Mouse (Mus musculus) heart, adult 2 months (tissue): ENCODE results near the gene Atp6v1a. TPM values are rescaled to one million over a fixed set of nuclear protein-coding genes. Genes with fewer than 3 reads are reported as not detected.
A peak's percentile ranks its signal among the peaks of the same experiment; 100 is the strongest.

Experiments used
- DNase-seq, 2 experiments: peaks; one replicate each; pipeline ENCODE4 v3.0.0; 2021
- H3K27ac ChIP-seq: fragments of 200-600 bp; 2 replicates; pipeline ENCODE4 v1.8.1; 2022
- H3K27me3 ChIP-seq: fragments of 200-500 bp; 2 replicates; pipeline ENCODE4 v1.6.1; 2012; ENCODE audit warnings: mild to moderate bottlenecking, low read length, inconsistent platforms, mixed read lengths; ENCODE audit not compliant: control insufficient read depth, insufficient read depth
- H3K36me3 ChIP-seq: fragments of 200-500 bp; 2 replicates; pipeline ENCODE4 v1.6.1; 2012; ENCODE audit warnings: low read length, inconsistent platforms; ENCODE audit not compliant: control insufficient read depth, insufficient read depth
- H3K4me1 ChIP-seq: fragments of 200-500 bp; 2 replicates; pipeline ENCODE4 v1.6.1; 2011; ENCODE audit warnings: low read length; ENCODE audit not compliant: control insufficient read depth, insufficient read depth
- H3K4me3 ChIP-seq: fragments of 200-600 bp; 2 replicates; pipeline ENCODE4 v1.8.1; 2022
- H3K79me2 ChIP-seq: fragments of 200-500 bp; replicated peaks from 2 replicates; pipeline ENCODE4 v1.6.1; 2012; ENCODE audit warnings: mild to moderate bottlenecking, inconsistent platforms, low read length, moderate library complexity, mixed read lengths; ENCODE audit not compliant: control insufficient read depth, insufficient read depth
- H3K9ac ChIP-seq: fragments of 200-500 bp; 2 replicates; pipeline ENCODE4 v1.6.1; 2012; ENCODE audit warnings: low read depth, mild to moderate bottlenecking, control low read depth, inconsistent platforms, low read length, mixed read lengths
- CTCF ChIP-seq: fragments of 200-600 bp; IDR thresholded peaks from 2 replicates; pipeline ENCODE4 v1.8.1; 2022; ENCODE audit warnings: antibody characterized with exemption, mild to moderate bottlenecking, moderate library complexity
- EP300 ChIP-seq: fragments of 200-500 bp; IDR thresholded peaks from 2 replicates; pipeline ENCODE4 v1.6.1; 2011; ENCODE audit warnings: low read depth, low read length, control low read depth; ENCODE audit not compliant: insufficient read depth
- POLR2A ChIP-seq: fragments of 200-500 bp; IDR thresholded peaks from 2 replicates; pipeline ENCODE4 v1.6.1; 2011; ENCODE audit warnings: mild to moderate bottlenecking, low read depth, low read length, control low read depth; ENCODE audit not compliant: insufficient read depth
- WGBS: fragments of 180-500 bp; shearing (Covaris S2); methylation state at CpG from one replicate; pipeline ENCODE4 v1.1.7; 2018; 5-methylcytosine and 5-hydroxymethylcytosine counted together
- intact Hi-C: fragments of 180-260 bp; cut with DNase I; formaldehyde crosslinking; loops from one replicate; pipeline ENCODE4 v1.15.1; 2025
- polyA plus RNA-seq: library from polyadenylated mRNA; depleted of rRNA; stranded (reverse); fragments of >200 nt; gene quantifications from 2 replicates; pipeline ENCODE4 v1.2.3, GENCODE M21; 2012
- total RNA-seq, 2 experiments: library from RNA; stranded (reverse); gene quantifications; 2 replicates each; pipeline ENCODE4 v1.2.3; 2021

The Atp6v1a gene
- total and polyA plus RNA-seq, 3 experiments: 8.3 to 25.3 (median 24.2) TPM

DNA sequence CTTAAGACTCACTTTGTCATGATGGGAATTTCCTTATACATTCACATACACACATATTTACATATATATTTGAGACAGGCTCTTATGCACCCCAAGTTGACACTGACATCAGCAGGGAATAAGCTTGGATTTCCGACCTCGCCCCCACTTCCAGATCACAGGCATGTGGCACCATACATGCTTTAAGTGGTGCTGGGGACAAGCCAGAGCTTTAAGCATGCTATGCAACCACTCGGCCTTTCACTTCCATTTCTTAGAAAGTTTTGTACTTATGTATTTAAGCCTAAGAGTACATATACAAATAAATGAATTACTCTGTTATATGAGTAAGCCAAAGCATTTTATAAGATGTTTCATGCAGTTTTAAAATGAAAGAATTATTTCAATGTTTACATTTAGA, 6.3 kb downstream of the Atp6v1a start:
- Histone ChIP-seq H3K4me1 (peaks cover 2% of the 10 kb centered on the region), H3K27ac (no peak overlapping the region), H3K9ac (no peak overlapping the region), H3K36me3 (peaks cover 2% of the 10 kb centered on the region), H3K27me3 (no peaks in the 10 kb centered on the region), H3K4me3 (no peak overlapping the region), H3K79me2 (peaks cover 4% of the 10 kb centered on the region; the same call in 1 of the 2 replicates)
- intact Hi-C loops: no loop called here
- 84% methylated on average over 3 of the region's 3 CpGs for WGBS
- no peak for DNase-seq
- TF ChIP-seq CTCF (no peak), POLR2A (no peak), EP300 (no peak)

- no peak for DNase-seq
- intact Hi-C loops: no loop called here
- no peak for TF ChIP-seq CTCF
- Histone ChIP-seq H3K4me3 (no peak overlapping the region), H3K36me3 (peaks cover 2% of the 10 kb centered on the region; the same call in 1 of the 2 replicates), H3K27me3 (no peaks in the 10 kb centered on the region), H3K27ac (no peak overlapping the region), H3K9ac (no peak overlapping the region), H3K79me2 (peaks cover 4% of the 10 kb centered on the region; the same call in 1 of the 2 replicates), H3K4me1 (no peaks in the 10 kb centered on the region)
- 70% methylated on average over 4 of the region's 4 CpGs for WGBS
Observed at GRCm38 (mm10) chr16:44132300-44132699, 7.2 kb downstream of the Atp6v1a start.

DNA sequence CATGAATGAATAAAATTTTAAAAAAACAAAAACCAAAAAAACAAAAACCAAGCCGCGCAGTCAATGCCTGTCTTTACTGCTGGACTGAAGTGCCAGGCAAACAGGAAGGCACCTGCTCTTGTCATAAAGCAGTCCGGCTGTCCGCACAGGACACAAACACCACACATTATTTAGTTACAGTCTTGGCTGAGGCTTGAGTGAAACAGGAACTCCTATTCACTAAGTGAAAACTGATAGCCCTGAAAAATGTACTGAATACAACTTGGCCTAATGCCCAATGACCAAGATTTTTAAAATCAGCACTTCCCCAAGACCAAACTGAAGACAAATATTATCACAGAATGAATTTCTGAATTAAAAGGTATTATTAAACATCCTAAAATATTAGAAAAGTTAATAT, 13.1 kb downstream of the Atp6v1a start:
- H3K79me2 ChIP-seq: peaks cover 4% of the 10 kb centered on the region; the same call in 1 of the 2 replicates
- H3K27ac ChIP-seq: peak overlapping the region; percentile 18; the same call in 1 of the 2 replicates
- H3K9ac ChIP-seq: no peak overlapping the region
- intact Hi-C loops: no loop called here
- H3K4me1 ChIP-seq: peaks cover 12% of the 10 kb centered on the region
- H3K4me3 ChIP-seq: no peak overlapping the region
- no peak for DNase-seq
- peaks cover 4% of the 10 kb centered on the region for H3K36me3 ChIP-seq
- no peaks in the 10 kb centered on the region for H3K27me3 ChIP-seq
- no peak for TF ChIP-seq EP300
- no peak for TF ChIP-seq CTCF
- no peak for TF ChIP-seq POLR2A
- WGBS: 35% methylated on average over 4 of the region's 4 CpGs

DNA sequence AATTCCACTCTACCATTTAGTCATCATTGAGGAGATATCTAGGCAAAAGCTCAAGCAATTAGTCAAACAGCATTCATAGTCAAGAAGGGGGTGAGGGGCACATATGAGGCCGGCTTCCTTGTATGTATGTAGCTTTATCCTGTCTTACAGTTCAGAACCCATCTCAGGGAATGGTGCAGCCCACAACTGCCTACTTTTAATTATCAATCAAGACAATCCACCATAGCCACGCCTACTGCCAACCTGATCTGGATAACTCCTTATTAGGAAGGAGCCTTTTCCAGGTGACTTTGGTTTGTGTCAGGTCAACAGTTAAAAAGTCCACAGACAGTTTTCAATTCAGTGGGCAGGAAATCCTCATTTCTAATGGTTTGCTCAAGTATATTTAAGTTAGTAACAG, 14.1 kb downstream of the Atp6v1a start:
- H3K4me3 ChIP-seq: no peak overlapping the region
- peaks cover 5% of the 10 kb centered on the region; the same call in 1 of the 2 replicates for H3K79me2 ChIP-seq
- intact Hi-C loops: no loop called here
- peaks cover 4% of the 10 kb centered on the region for H3K36me3 ChIP-seq
- no peak for DNase-seq
- no peak overlapping the region for H3K27ac ChIP-seq
- H3K4me1 ChIP-seq: peaks cover 12% of the 10 kb centered on the region
- TF ChIP-seq EP300 (no peak), CTCF (no peak), POLR2A (no peak)
- H3K9ac ChIP-seq: no peak overlapping the region
- no peaks in the 10 kb centered on the region for H3K27me3 ChIP-seq
- WGBS: 95% methylated on average over 2 of the region's 2 CpGs

DNA sequence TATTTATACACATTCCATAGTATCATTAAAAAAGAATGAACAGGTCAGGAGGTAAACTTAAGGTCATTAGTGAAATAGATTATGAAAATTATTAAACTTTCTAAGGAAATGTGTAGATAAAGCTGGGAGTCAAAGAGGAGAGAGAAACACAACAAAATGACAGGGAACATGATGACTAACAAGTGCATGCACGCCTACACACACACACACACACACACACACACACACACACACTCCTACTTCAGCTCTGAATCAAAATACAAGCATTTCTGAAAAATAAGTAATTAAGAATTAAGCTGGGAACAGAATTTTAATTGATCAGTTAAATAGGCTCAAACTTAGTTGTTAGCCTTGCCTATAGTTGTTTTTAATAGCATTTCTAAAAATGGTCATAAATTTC, 14.8 kb downstream of the Atp6v1a start:
- no peak overlapping the region for H3K4me3 ChIP-seq
- no peak overlapping the region for H3K27ac ChIP-seq
- intact Hi-C loops: no loop called here
- peaks cover 8% of the 10 kb centered on the region for H3K36me3 ChIP-seq
- H3K27me3 ChIP-seq: no peaks in the 10 kb centered on the region
- H3K79me2 ChIP-seq: peaks cover 3% of the 10 kb centered on the region; the same call in 1 of the 2 replicates
- peaks cover 12% of the 10 kb centered on the region for H3K4me1 ChIP-seq
- WGBS: 90% methylated on average over 1 of the region's 1 CpGs
- no peak overlapping the region for H3K9ac ChIP-seq
- TF ChIP-seq POLR2A (no peak), EP300 (no peak), CTCF (no peak)
- DNase-seq: no peak

GRCm38 (mm10) chr16:44123786-44124185, 15.7 kb downstream of the Atp6v1a start:
- DNase-seq: no peak
- Histone ChIP-seq H3K27me3 (no peaks in the 10 kb centered on the region), H3K36me3 (peaks cover 7% of the 10 kb centered on the region), H3K4me3 (no peak overlapping the region), H3K9ac (no peak overlapping the region), H3K4me1 (peaks cover 12% of the 10 kb centered on the region), H3K79me2 (peaks cover 3% of the 10 kb centered on the region; the same call in 1 of the 2 replicates), H3K27ac (peak overlapping the region; percentile 19; the same call in 1 of the 2 replicates)
- intact Hi-C loops: no loop called here
- 74% methylated on average over 2 of the region's 2 CpGs for WGBS
- TF ChIP-seq EP300 (no peak), POLR2A (no peak), CTCF (no peak)
